Mouse (Mus musculus) megakaryocyte-erythroid progenitor cell, adult 5-6 weeks (primary cell): ENCODE measurements around the gene Slc3a2. TPM values are rescaled to one million over a fixed set of nuclear protein-coding genes. Genes with fewer than 3 reads are reported as not detected.
"Not testable (repeated sequence)": the region's sequence is repeated elsewhere in the genome, so short reads cannot be mapped to it uniquely, and the experiment has no call there.

ENCODE experiments used
- ATAC-seq: replicated peaks from 2 replicates; pipeline ENCODE4 v1.8.0; 2016; ENCODE audit warnings: mild to moderate bottlenecking, inconsistent platforms; ENCODE audit not compliant: severe bottlenecking, poor library complexity, low FRiP score, low TSS enrichment
- total RNA-seq, 2 experiments: library from RNA; stranded (forward) in 1 of 2; stranded (reverse) in 1 of 2; fragments of 200-1000, 215-1000 nt in 1 of 2; fragments of >200 nt in 1 of 2; fragmentation: Nextera tagmentation in 1 of 2; gene quantifications; 2 replicates each; pipeline ENCODE4 v1.2.3; 2014 to 2017

Gene Slc3a2
- total RNA-seq, 2 experiments from 2014 or later = 74.7 to 93.9 TPM

GRCm38 (mm10) chr19:8728335-8729099 is 5.3 kb upstream of the Slc3a2 start:
- ATAC-seq = not testable (repeated sequence)

- peak; percentile 26; the same call in 1 of the 2 replicates for ATAC-seq
These were observed 4.4 kb upstream of the Slc3a2 start for GRCm38 (mm10) chr19:8727495-8728114.

GRCm38 (mm10) chr19:8726609-8727390 is 3.6 kb upstream of the Slc3a2 start:
- 0 out of 2 replicates have a peak, but pooled peaks have one; percentile 2 for ATAC-seq

GRCm38 (mm10) chr19:8725081-8725613 is 2.0 kb upstream of the Slc3a2 start:
- no peak for ATAC-seq

- no peak for ATAC-seq
These were observed 1.2 kb upstream of the Slc3a2 start for GRCm38 (mm10) chr19:8724392-8724791.

GRCm38 (mm10) chr19:8723574-8724346 is 591 bp upstream of the Slc3a2 start:
- no peak for ATAC-seq

- ATAC-seq = 0 out of 2 replicates have a peak, but pooled peaks have one; percentile 2
These were observed 636 bp downstream of the Slc3a2 start for GRCm38 (mm10) chr19:8722559-8722906.

GRCm38 (mm10) chr19:8722021-8722420 is 1.1 kb downstream of the Slc3a2 start:
- ATAC-seq = no peak

- ATAC-seq = no peak
These were observed 1.8 kb downstream of the Slc3a2 start for GRCm38 (mm10) chr19:8721378-8721777.

- ATAC-seq = not testable (repeated sequence)
These were observed 4.1 kb downstream of the Slc3a2 start for GRCm38 (mm10) chr19:8719037-8719436.

- no peak for ATAC-seq
These were observed 4.8 kb downstream of the Slc3a2 start for GRCm38 (mm10) chr19:8718357-8718756.

GRCm38 (mm10) chr19:8716767-8717475 is 6.2 kb downstream of the Slc3a2 start:
- ATAC-seq = no peak

- ATAC-seq = no peak
These were observed 7.1 kb downstream of the Slc3a2 start for GRCm38 (mm10) chr19:8715868-8716766.

- ATAC-seq = peak; percentile 48
These were observed 8.3 kb downstream of the Slc3a2 start for GRCm38 (mm10) chr19:8714653-8715481.

- ATAC-seq = 0 out of 2 replicates have a peak, but pooled peaks have one; percentile 18
These were observed 9.0 kb downstream of the Slc3a2 start for GRCm38 (mm10) chr19:8713997-8714652.

- peak; percentile 74 for ATAC-seq
These were observed 9.7 kb downstream of the Slc3a2 start for GRCm38 (mm10) chr19:8713306-8713996.
